Mouse (Mus musculus): ENCODE data around the gene Ptpn3. TPM values are rescaled to one million over a fixed set of nuclear protein-coding genes. Genes with fewer than 3 reads are reported as not detected.
"Not testable (repeated sequence)": the region's sequence is repeated elsewhere in the genome, so short reads cannot be mapped to it uniquely, and the experiment has no call there.

Gene Ptpn3
- polyA plus RNA-seq, 1 experiment from 2014 or later: 3.9 TPM

- no peaks in the 10 kb centered on the region for H3K4me1 ChIP-seq (replicated peaks)
- no peaks in the 10 kb centered on the region for H3K9me3 ChIP-seq
- WGBS: 83% methylated on average over 11 of the region's 11 CpGs
Measured at GRCm38 (mm10) chr4:57204780-57205179, 96.9 kb downstream of the Ptpn3 start.

GRCm38 (mm10) chr4:57202660-57203361, 98.8 kb downstream of the Ptpn3 start:
- H3K27ac ChIP-seq: no peak overlapping the region
- H3K4me3 ChIP-seq: no peak overlapping the region
- no peak overlapping the region for H3K9ac ChIP-seq
- H3K27me3 ChIP-seq: no peaks in the 10 kb centered on the region
- peaks cover 8% of the 10 kb centered on the region for H3K9me3 ChIP-seq
- no peaks in the 10 kb centered on the region for H3K4me1 ChIP-seq (replicated peaks)
- ATAC-seq (ENCODE audit: low FRiP score): no peak
- peaks cover 11% of the 10 kb centered on the region for H3K36me3 ChIP-seq
- no peak overlapping the region for H3K4me2 ChIP-seq
- WGBS: 70% methylated on average over 10 of the region's 10 CpGs

More at GRCm38 (mm10) chr4:57204780-57205179, 96.9 kb downstream of the Ptpn3 start:
- H3K4me2 ChIP-seq: no peak overlapping the region
- ATAC-seq (ENCODE audit: low FRiP score): no peak
- H3K27me3 ChIP-seq: no peaks in the 10 kb centered on the region
- H3K27ac ChIP-seq: no peak overlapping the region
- 0 out of 2 replicates have a peak, but pooled peaks cover under 1% of the 10 kb centered on the region for H3K36me3 ChIP-seq
- no peak overlapping the region for H3K4me3 ChIP-seq
- no peak overlapping the region for H3K9ac ChIP-seq

- WGBS: 63% methylated on average over 7 of the region's 7 CpGs
- Histone ChIP-seq H3K9me3 (peaks cover 8% of the 10 kb centered on the region), H3K4me3 (no peak overlapping the region), H3K9ac (no peak overlapping the region), H3K27me3 (no peaks in the 10 kb centered on the region), H3K4me2 (no peak overlapping the region), H3K36me3 (peaks cover 11% of the 10 kb centered on the region), H3K27ac (no peak overlapping the region), H3K4me1 (replicated peaks) (no peaks in the 10 kb centered on the region)
- ATAC-seq (ENCODE audit: low FRiP score): no peak
Measured at GRCm38 (mm10) chr4:57202132-57202531, 99.5 kb downstream of the Ptpn3 start.

- no peak for ATAC-seq (ENCODE audit: low FRiP score)
- Histone ChIP-seq H3K36me3 (peaks cover 15% of the 10 kb centered on the region), H3K4me1 (replicated peaks) (no peaks in the 10 kb centered on the region), H3K9ac (no peak overlapping the region), H3K27ac (no peak overlapping the region), H3K9me3 (peaks cover 8% of the 10 kb centered on the region), H3K27me3 (no peaks in the 10 kb centered on the region), H3K4me3 (no peak overlapping the region), H3K4me2 (no peak overlapping the region)
- WGBS: 94% methylated on average over 6 of the region's 6 CpGs
Measured at GRCm38 (mm10) chr4:57200661-57201060, 101.0 kb downstream of the Ptpn3 start.

GRCm38 (mm10) chr4:57198666-57199393, 102.8 kb downstream of the Ptpn3 start:
- not testable (repeated sequence) for H3K9me3 ChIP-seq; H3K4me2 ChIP-seq; ATAC-seq (ENCODE audit: low FRiP score); H3K27me3 ChIP-seq; H3K4me1 ChIP-seq (replicated peaks); H3K9ac ChIP-seq; H3K4me3 ChIP-seq; H3K27ac ChIP-seq
- WGBS: 96% methylated on average over 20 of the region's 20 CpGs
- peaks cover 15% of the 10 kb centered on the region for H3K36me3 ChIP-seq

GRCm38 (mm10) chr4:57191543-57192283, 109.9 kb downstream of the Ptpn3 start:
- H3K27ac ChIP-seq: no peak overlapping the region
- H3K9me3 ChIP-seq: no peaks in the 10 kb centered on the region
- no peaks in the 10 kb centered on the region for H3K4me1 ChIP-seq (replicated peaks)
- H3K27me3 ChIP-seq: no peaks in the 10 kb centered on the region
- no peak overlapping the region for H3K9ac ChIP-seq
- 78% methylated on average over 9 of the region's 9 CpGs for WGBS
- no peak overlapping the region for H3K4me3 ChIP-seq
- peaks cover 4% of the 10 kb centered on the region; the same call in 1 of the 2 replicates for H3K36me3 ChIP-seq
- no peak for ATAC-seq (ENCODE audit: low FRiP score)
- H3K4me2 ChIP-seq: no peak overlapping the region

- no peak overlapping the region for H3K4me2 ChIP-seq
- H3K27me3 ChIP-seq: no peaks in the 10 kb centered on the region
- 0 out of 2 replicates have a peak, but pooled peaks cover 4% of the 10 kb centered on the region for H3K4me1 ChIP-seq (replicated peaks)
- no peak for ATAC-seq (ENCODE audit: low FRiP score)
- H3K36me3 ChIP-seq: no peaks in the 10 kb centered on the region
- WGBS: 96% methylated on average over 2 of the region's 2 CpGs
- no peak overlapping the region for H3K4me3 ChIP-seq
- no peak overlapping the region for H3K9ac ChIP-seq
- H3K27ac ChIP-seq: no peak overlapping the region
- no peaks in the 10 kb centered on the region for H3K9me3 ChIP-seq
Measured at GRCm38 (mm10) chr4:57189881-57190280, 111.8 kb downstream of the Ptpn3 start.

GRCm38 (mm10) chr4:57186035-57186434, 115.6 kb downstream of the Ptpn3 start:
- Histone ChIP-seq H3K9me3 (no peaks in the 10 kb centered on the region), H3K4me3 (no peak overlapping the region), H3K36me3 (no peaks in the 10 kb centered on the region), H3K27ac (no peak overlapping the region), H3K9ac (no peak overlapping the region), H3K27me3 (no peaks in the 10 kb centered on the region), H3K4me2 (no peak overlapping the region), H3K4me1 (replicated peaks) (0 out of 2 replicates have a peak, but pooled peaks cover 4% of the 10 kb centered on the region)
- WGBS: 15% methylated on average over 6 of the region's 6 CpGs
- no peak for ATAC-seq (ENCODE audit: low FRiP score)

- H3K27me3 ChIP-seq: no peaks in the 10 kb centered on the region
- no peaks in the 10 kb centered on the region for H3K9me3 ChIP-seq
- 85% methylated on average over 8 of the region's 8 CpGs for WGBS
- H3K4me3 ChIP-seq: no peak overlapping the region
- ATAC-seq (ENCODE audit: low FRiP score): no peak
- no peak overlapping the region for H3K27ac ChIP-seq
- no peaks in the 10 kb centered on the region for H3K36me3 ChIP-seq
- no peak overlapping the region for H3K9ac ChIP-seq
- 0 out of 2 replicates have a peak, but pooled peaks cover 4% of the 10 kb centered on the region for H3K4me1 ChIP-seq (replicated peaks)
- H3K4me2 ChIP-seq: no peak overlapping the region
Measured at GRCm38 (mm10) chr4:57185462-57185861, 116.2 kb downstream of the Ptpn3 start.

GRCm38 (mm10) chr4:57183493-57183892, 118.1 kb downstream of the Ptpn3 start:
- Histone ChIP-seq H3K9me3 (no peaks in the 10 kb centered on the region), H3K4me3 (no peak overlapping the region), H3K9ac (no peak overlapping the region), H3K27me3 (no peaks in the 10 kb centered on the region), H3K4me1 (replicated peaks) (0 out of 2 replicates have a peak, but pooled peaks cover 4% of the 10 kb centered on the region), H3K27ac (no peak overlapping the region), H3K4me2 (no peak overlapping the region), H3K36me3 (no peaks in the 10 kb centered on the region)
- WGBS: 75% methylated on average over 4 of the region's 4 CpGs
- ATAC-seq (ENCODE audit: low FRiP score): no peak

GRCm38 (mm10) chr4:57181538-57181937, 120.1 kb downstream of the Ptpn3 start:
- no peaks in the 10 kb centered on the region for H3K36me3 ChIP-seq

GRCm38 (mm10) chr4:57178881-57179280, 122.8 kb downstream of the Ptpn3 start:
- H3K27ac ChIP-seq: no peak overlapping the region
- WGBS: 78% methylated on average over 4 of the region's 4 CpGs
- no peak overlapping the region for H3K4me2 ChIP-seq
- no peaks in the 10 kb centered on the region for H3K36me3 ChIP-seq
- H3K9ac ChIP-seq: no peak overlapping the region
- no peaks in the 10 kb centered on the region for H3K27me3 ChIP-seq
- no peaks in the 10 kb centered on the region for H3K9me3 ChIP-seq
- no peak for ATAC-seq (ENCODE audit: low FRiP score)
- H3K4me1 ChIP-seq (replicated peaks): peaks cover 7% of the 10 kb centered on the region; the same call in 1 of the 2 replicates
- H3K4me3 ChIP-seq: no peak overlapping the region

More at GRCm38 (mm10) chr4:57181538-57181937, 120.1 kb downstream of the Ptpn3 start:
- Histone ChIP-seq H3K4me1 (replicated peaks) (0 out of 2 replicates have a peak, but pooled peaks cover 4% of the 10 kb centered on the region), H3K9me3 (no peaks in the 10 kb centered on the region), H3K27me3 (no peaks in the 10 kb centered on the region), H3K4me2 (no peak overlapping the region), H3K9ac (no peak overlapping the region), H3K27ac (no peak overlapping the region), H3K4me3 (no peak overlapping the region)
- WGBS: 67% methylated on average over 1 of the region's 1 CpGs
- ATAC-seq (ENCODE audit: low FRiP score): no peak

Measured in hindbrain, embryonic 13.5 days (tissue).